9 mouse cellular contexts compared by ENCODE assay signal in the genomic region with DNA sequence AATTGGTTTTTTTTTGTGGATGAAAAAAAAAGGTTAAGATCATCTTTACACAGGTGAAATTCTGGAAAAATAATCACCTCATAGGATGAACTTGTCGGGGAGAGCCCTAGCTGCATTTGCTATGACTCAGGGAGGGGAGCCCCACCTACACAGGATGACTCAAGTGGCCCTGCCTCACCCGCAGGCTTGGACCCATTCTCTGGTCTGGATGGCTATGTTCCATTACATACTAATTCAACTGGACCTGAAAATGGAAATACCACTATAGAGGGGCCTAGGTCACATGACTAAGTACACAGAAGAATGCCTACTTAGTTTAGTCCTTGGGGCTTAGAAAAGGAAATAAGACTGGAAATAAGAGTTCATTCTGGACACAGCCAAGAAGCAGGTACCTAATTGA. TPM values are rescaled to one million over a fixed set of nuclear protein-coding genes. Genes with fewer than 3 reads are reported as not detected.
DNase-seq lines count a peak whose midpoint lies in the region; ATAC-seq and TF ChIP-seq lines count a peak whose summit lies in the region.
"Had no signal": no experiment of that assay in that cellular context is flagged by ENCODE, and none has a peak within 500 bp of the region (broad histone marks: within the 10 kb centered on the region; RNA-seq: fewer than 3 reads in every experiment).

No protein-coding gene starts in this region.

- peaks cover 7% of the 10 kb centered on the region for H3K4me1 ChIP-seq in lung, embryonic 14.5 days (ENCODE audit: insufficient read depth)
- peaks cover 41% of the 10 kb centered on the region for H3K4me1 ChIP-seq in heart, embryonic 16.5 days (ENCODE audit: control insufficient read depth, insufficient read depth, low read length)
- peaks cover 29% of the 10 kb centered on the region for H3K4me1 ChIP-seq in forebrain, embryonic 11.5 days (replicated peaks; ENCODE audit: control insufficient read depth, insufficient read depth, low read length)

- H3K4me2 ChIP-seq in lung, embryonic 14.5 days: peak overlapping the region; percentile 97
- H3K4me2 ChIP-seq in heart, embryonic 16.5 days (ENCODE audit: low read depth, low read length): peak overlapping the region; percentile 92
- H3K4me2 ChIP-seq in forebrain, embryonic 11.5 days (ENCODE audit: low read depth, low read length, severe bottlenecking): no peak overlapping the region

- H3K27me3 ChIP-seq in lung, embryonic 14.5 days (ENCODE audit: insufficient read depth, low read length): no peaks in the 10 kb centered on the region
- no peaks in the 10 kb centered on the region for H3K27me3 ChIP-seq in heart, embryonic 16.5 days (ENCODE audit: control insufficient read depth, insufficient read depth, low read length)
- H3K27me3 ChIP-seq in forebrain, embryonic 11.5 days (ENCODE audit: control insufficient read depth, insufficient read depth, low read length): no peaks in the 10 kb centered on the region

- H3K27ac ChIP-seq in lung, embryonic 14.5 days (ENCODE audit: low read depth): no peak overlapping the region
- H3K27ac ChIP-seq in heart, embryonic 16.5 days (ENCODE audit: low read length): peak overlapping the region; percentile 35; the same call in 1 of the 2 replicates
- no peak overlapping the region for H3K27ac ChIP-seq in forebrain, embryonic 11.5 days (ENCODE audit: low read depth, low read length)

- no peak for ATAC-seq in CD4-positive, CD25-positive, alpha-beta regulatory T cell, adult 4 months
- no peak for ATAC-seq in lung, embryonic 14.5 days (ENCODE audit: insufficient read depth)
- ATAC-seq in heart, embryonic 16.5 days (replicated peaks; ENCODE audit: extremely low read depth, insufficient read depth, low FRiP score): no peak
- ATAC-seq in forebrain, embryonic 11.5 days (replicated peaks; ENCODE audit: low FRiP score): no peak

- H3K36me3 ChIP-seq in lung, embryonic 14.5 days (ENCODE audit: insufficient read depth): peaks cover 57% of the 10 kb centered on the region
- peaks cover 40% of the 10 kb centered on the region for H3K36me3 ChIP-seq in heart, embryonic 16.5 days (ENCODE audit: control insufficient read depth, insufficient read depth)
- peaks cover 21% of the 10 kb centered on the region for H3K36me3 ChIP-seq in forebrain, embryonic 11.5 days (ENCODE audit: control insufficient read depth, insufficient read depth, low read length)

- H3K4me3 ChIP-seq in lung, embryonic 14.5 days (ENCODE audit: low read depth, low read length): peak overlapping the region; percentile 8
- no peak overlapping the region; the same call in 1 of the 2 replicates for H3K4me3 ChIP-seq in heart, embryonic 16.5 days (ENCODE audit: low read length)
- H3K4me3 ChIP-seq in forebrain, embryonic 11.5 days (ENCODE audit: low read depth, low read length): no peak overlapping the region

- H3K9me3 ChIP-seq in lung, embryonic 14.5 days (ENCODE audit: low read depth, low read length): no peaks in the 10 kb centered on the region
- no peaks in the 10 kb centered on the region for H3K9me3 ChIP-seq in heart, embryonic 16.5 days (replicated peaks; ENCODE audit: control insufficient read depth, low read length)
- H3K9me3 ChIP-seq in forebrain, embryonic 11.5 days (ENCODE audit: control insufficient read depth, low read length): no peaks in the 10 kb centered on the region

- DNase-seq in CD4-positive, CD25-positive, alpha-beta regulatory T cell, adult 2 months (ENCODE audit: low read depth, low spot score): peak; percentile 58
- DNase-seq in lung, embryonic 14.5 days: no peak
- no peak for DNase-seq in lung, postnatal 25 days (ENCODE audit: low spot score)
- DNase-seq in naive thymus-derived CD4-positive, alpha-beta T cell, adult 2 months (ENCODE audit: low read depth): peak; percentile 47
- DNase-seq in forebrain, embryonic 11.5 days (ENCODE audit: low spot score): no peak
- no peak for DNase-seq in cerebellum, adult 11 months

- TF ChIP-seq CTCF in lung, embryonic 14.5 days (IDR thresholded peaks at IDR 0.05; ENCODE audit: low read depth): no peak

- H3K9ac ChIP-seq in lung, embryonic 14.5 days: no peak overlapping the region
- no peak overlapping the region for H3K9ac ChIP-seq in heart, embryonic 16.5 days (ENCODE audit: low read length)
- H3K9ac ChIP-seq in forebrain, embryonic 11.5 days (ENCODE audit: low read length): no peak overlapping the region

- 57% methylated on average over 2 of the region's 2 CpGs for WGBS in lung, embryonic 14.5 days
- WGBS in heart, embryonic 16.5 days: 49% methylated on average over 2 of the region's 2 CpGs
- 82% methylated on average over 2 of the region's 2 CpGs for WGBS in forebrain, embryonic 11.5 days

RNA-seq across cellular contexts. Expression of a gene that starts 3.1 kb away (rescaled TPM):
- polyA plus RNA-seq in CD4-positive, CD25-positive, alpha-beta regulatory T cell, adult 4 months (2017; shearing (Covaris generic)): 1,000 to 10,000 TPM; 2,750 to 3,189 TPM
- polyA plus RNA-seq in lung, embryonic 14.5 days (2014; fragmentation: Nextera tagmentation; extraction: Ambion mirVana): 2,124 and 2,138 TPM in 2 replicates
- 1,225 and 1,312 TPM in 2 replicates for polyA plus RNA-seq in heart, embryonic 16.5 days (2015; fragmentation: Nextera tagmentation; extraction: Ambion mirVana)
- polyA plus RNA-seq in forebrain, embryonic 11.5 days (2014; fragmentation: Nextera tagmentation; extraction: Ambion mirVana): 1,387 and 1,399 TPM in 2 replicates

RNA-seq across cellular contexts. Expression of a gene that starts 4.1 kb away (rescaled TPM):
- polyA plus RNA-seq in CD4-positive, CD25-positive, alpha-beta regulatory T cell, adult 4 months (2017; shearing (Covaris generic)): 100 to 1,000 TPM in 1 of 2 experiments, 10 to 100 TPM in 1; 84.0 to 102 TPM
- 128 and 133 TPM in 2 replicates for polyA plus RNA-seq in lung, embryonic 14.5 days (2014; fragmentation: Nextera tagmentation; extraction: Ambion mirVana)
- polyA plus RNA-seq in heart, embryonic 16.5 days (2015; fragmentation: Nextera tagmentation; extraction: Ambion mirVana): 346 and 351 TPM in 2 replicates
- polyA plus RNA-seq in forebrain, embryonic 11.5 days (2014; fragmentation: Nextera tagmentation; extraction: Ambion mirVana): 129 and 137 TPM in 2 replicates

RNA-seq across cellular contexts. Expression of a gene that starts 4.4 kb away (rescaled TPM):
- 100 to 1,000 TPM; 389 to 496 TPM for polyA plus RNA-seq in CD4-positive, CD25-positive, alpha-beta regulatory T cell, adult 4 months (2017; shearing (Covaris generic))
- 97.0 and 98.8 TPM in 2 replicates for polyA plus RNA-seq in lung, embryonic 14.5 days (2014; fragmentation: Nextera tagmentation; extraction: Ambion mirVana)
- polyA plus RNA-seq in heart, embryonic 16.5 days (2015; fragmentation: Nextera tagmentation; extraction: Ambion mirVana): 80.3 and 80.9 TPM in 2 replicates
- 88.0 and 90.0 TPM in 2 replicates for polyA plus RNA-seq in forebrain, embryonic 11.5 days (2014; fragmentation: Nextera tagmentation; extraction: Ambion mirVana)

RNA-seq across cellular contexts. Expression of a gene that starts 5.6 kb away (rescaled TPM):
- polyA plus RNA-seq in CD4-positive, CD25-positive, alpha-beta regulatory T cell, adult 4 months (2017; shearing (Covaris generic)): 10 to 100 TPM; 32.6 to 32.7 TPM
- 12.7 and 19.6 TPM in 2 replicates for polyA plus RNA-seq in lung, embryonic 14.5 days (2014; fragmentation: Nextera tagmentation; extraction: Ambion mirVana)
- 578 and 593 TPM in 2 replicates for polyA plus RNA-seq in heart, embryonic 16.5 days (2015; fragmentation: Nextera tagmentation; extraction: Ambion mirVana)
- polyA plus RNA-seq in forebrain, embryonic 11.5 days (2014; fragmentation: Nextera tagmentation; extraction: Ambion mirVana): 16.6 and 17.4 TPM in 2 replicates

RNA-seq across cellular contexts. Expression of a gene that starts 12.5 kb away (rescaled TPM):
- under 1 TPM; 0.39 to 0.43 TPM for polyA plus RNA-seq in CD4-positive, CD25-positive, alpha-beta regulatory T cell, adult 4 months (2017; shearing (Covaris generic))
- 0.81 and 1.1 TPM in 2 replicates for polyA plus RNA-seq in lung, embryonic 14.5 days (2014; fragmentation: Nextera tagmentation; extraction: Ambion mirVana)
- polyA plus RNA-seq in heart, embryonic 16.5 days (2015; fragmentation: Nextera tagmentation; extraction: Ambion mirVana): 0.34 and 0.38 TPM in 2 replicates
- polyA plus RNA-seq in forebrain, embryonic 11.5 days (2014; fragmentation: Nextera tagmentation; extraction: Ambion mirVana): 1.1 and 1.3 TPM in 2 replicates
- polyA plus RNA-seq: cerebellum, adult 2 months had no signal

Comparison
In these comparisons a context has a peak if more than half of its experiments do, and no peak if none do; other contexts are left out.
1. DNase-seq: peak in CD4-positive, CD25-positive, alpha-beta regulatory T cell, adult 2 months (single experiment) and naive thymus-derived CD4-positive, alpha-beta T cell, adult 2 months (single experiment); none in lung, embryonic 14.5 days (single experiment), lung, postnatal 25 days (single experiment), forebrain, embryonic 11.5 days (single experiment) and cerebellum, adult 11 months (single experiment).